Mouse (Mus musculus) MEL (cell line): Measurements from ENCODE around the gene Rnf215. TPM values are rescaled to one million over a fixed set of nuclear protein-coding genes. Genes with fewer than 3 reads are reported as not detected.

ENCODE experiments used
- DNase-seq: peaks from one replicate; pipeline ENCODE4 v3.0.0; 2011; ENCODE audit warnings: low read depth, low spot score
- H3K27ac ChIP-seq: 2 replicates; pipeline ENCODE4 v1.5.1; 2012; ENCODE audit warnings: low read depth, mild to moderate bottlenecking, control low read depth, low read length, moderate library complexity; ENCODE audit not compliant: control insufficient read depth
- H3K27me3 ChIP-seq, 2 experiments: fragments of 150-350 bp in 1 of 2; sonication (generic) in 1 of 2; 2 replicates each; pipeline ENCODE4 v1.6.1; 2012; ENCODE audit warnings: low read length in 2 of 2, mild to moderate bottlenecking in 2 of 2, improper control_type of control experiment in 1 of 2, moderate library complexity in 1 of 2; ENCODE audit not compliant: insufficient read depth in 2 of 2, control insufficient read depth in 1 of 2
- H3K36me3 ChIP-seq, 2 experiments: 2 replicates each; pipeline ENCODE4 v1.6.1; 2012 to 2014; ENCODE audit warnings: low read length in 2 of 2, improper control_type of control experiment in 1 of 2, inconsistent platforms in 1 of 2, mild to moderate bottlenecking in 1 of 2; ENCODE audit not compliant: insufficient read depth in 2 of 2, control insufficient read depth in 1 of 2
- H3K4me1 ChIP-seq, 2 experiments: fragments of 150-350 bp in 1 of 2; sonication (generic) in 1 of 2; 2 replicates each; pipeline ENCODE4 v1.6.1; 2012; ENCODE audit warnings: low read length in 2 of 2, improper control_type of control experiment in 1 of 2, mild to moderate bottlenecking in 1 of 2; ENCODE audit not compliant: insufficient read depth in 2 of 2, control insufficient read depth in 1 of 2
- H3K4me3 ChIP-seq, 2 experiments: fragments of 150-350 bp in 1 of 2; sonication (generic) in 1 of 2; 2 replicates each; pipeline ENCODE4 v1.5.1; 2012; ENCODE audit warnings: low read depth in 2 of 2, low read length in 2 of 2, mild to moderate bottlenecking in 2 of 2, moderate library complexity in 2 of 2, control low read depth in 1 of 2, improper control_type of control experiment in 1 of 2; ENCODE audit not compliant: control insufficient read depth in 1 of 2, insufficient read depth in 1 of 2
- H3K79me2 ChIP-seq: 2 replicates; pipeline ENCODE4 v1.6.1; 2012; ENCODE audit warnings: mild to moderate bottlenecking, low read length, moderate library complexity; ENCODE audit not compliant: control insufficient read depth, poor library complexity, insufficient read depth
- H3K9ac ChIP-seq: 2 replicates; pipeline ENCODE4 v1.6.1; 2012; ENCODE audit warnings: low read depth, mild to moderate bottlenecking, control low read depth, low read length, moderate library complexity; ENCODE audit not compliant: control insufficient read depth, poor library complexity, severe bottlenecking
- H3K9me3 ChIP-seq: fragments of 150-350 bp; sonication (generic); replicated peaks from 2 replicates; pipeline ENCODE4 v1.6.1; 2012; ENCODE audit warnings: mild to moderate bottlenecking, low read length, improper control_type of control experiment, moderate library complexity; ENCODE audit not compliant: insufficient read depth
- CHD1 ChIP-seq: IDR thresholded peaks from 2 replicates; pipeline ENCODE4 v1.6.1; 2012; ENCODE audit warnings: low read depth, mild to moderate bottlenecking, inconsistent platforms, low read length, improper control_type of control experiment
- CHD2 ChIP-seq: IDR thresholded peaks from 2 replicates; pipeline ENCODE4 v1.6.1; 2011; ENCODE audit warnings: low read length, improper control_type of control experiment
- CTCF ChIP-seq, 3 experiments: IDR thresholded peaks in 2 of 3; conservative IDR thresholded peaks in 1 of 3; 2 replicates each; pipeline ENCODE4 v1.5.1; 2011 to 2012; ENCODE audit warnings: low read length in 3 of 3, low read depth in 2 of 3, mild to moderate bottlenecking in 2 of 3, improper control_type of control experiment in 1 of 3, inconsistent platforms in 1 of 3, mixed read lengths in 1 of 3, moderate library complexity in 1 of 3; ENCODE audit not compliant: control insufficient read depth in 1 of 3, insufficient read depth in 1 of 3, poor library complexity in 1 of 3, severe bottlenecking in 1 of 3
- E2F4 ChIP-seq: IDR thresholded peaks from 2 replicates; pipeline ENCODE4 v1.6.1; 2011; ENCODE audit warnings: low read depth, low read length, improper control_type of control experiment, borderline replicate concordance
- EP300 ChIP-seq, 2 experiments: IDR thresholded peaks; 2 replicates each; pipeline ENCODE4 v1.6.1; 2011; ENCODE audit warnings: improper control_type of control experiment in 2 of 2, low read length in 2 of 2, low read depth in 1 of 2, mild to moderate bottlenecking in 1 of 2
- ETS1 ChIP-seq: IDR thresholded peaks from 2 replicates; pipeline ENCODE4 v1.6.1; 2012; ENCODE audit warnings: low read depth, mild to moderate bottlenecking, inconsistent platforms, low read length, improper control_type of control experiment, moderate library complexity
- GABPA ChIP-seq: IDR thresholded peaks from 2 replicates; pipeline ENCODE4 v1.6.1; 2012; ENCODE audit warnings: low read depth, mild to moderate bottlenecking, inconsistent platforms, low read length, improper control_type of control experiment, moderate library complexity
- HCFC1 ChIP-seq: IDR thresholded peaks from 2 replicates; pipeline ENCODE4 v1.6.1; 2012; ENCODE audit warnings: low read depth, mild to moderate bottlenecking, inconsistent platforms, low read length, improper control_type of control experiment, moderate library complexity
- KAT2A ChIP-seq: conservative IDR thresholded peaks from 2 replicates; pipeline ENCODE4 v1.6.1; 2012; ENCODE audit warnings: low read depth, low read length, improper control_type of control experiment, inconsistent platforms
- MAFK ChIP-seq: IDR thresholded peaks from 2 replicates; pipeline ENCODE4 v1.6.1; 2011; ENCODE audit warnings: low read depth, mild to moderate bottlenecking, low read length, improper control_type of control experiment, borderline replicate concordance
- MAZ ChIP-seq: IDR thresholded peaks from 2 replicates; pipeline ENCODE4 v1.6.1; 2012; ENCODE audit warnings: low read depth, mild to moderate bottlenecking, inconsistent platforms, low read length, improper control_type of control experiment
- MEF2A ChIP-seq: IDR thresholded peaks from 2 replicates; pipeline ENCODE4 v1.6.1; 2014; ENCODE audit warnings: low read depth, mild to moderate bottlenecking, inconsistent platforms, low read length, improper control_type of control experiment; ENCODE audit not compliant: poor library complexity, insufficient replicate concordance, severe bottlenecking; ENCODE audit errors: extremely low read depth
- MXI1 ChIP-seq: IDR thresholded peaks from 2 replicates; pipeline ENCODE4 v1.6.1; 2011; ENCODE audit warnings: mild to moderate bottlenecking, low read depth, low read length, improper control_type of control experiment
- MYC ChIP-seq: IDR thresholded peaks from 2 replicates; pipeline ENCODE4 v1.6.1; 2011; ENCODE audit warnings: low read depth, mild to moderate bottlenecking, low read length, improper control_type of control experiment, moderate library complexity
- NELFE ChIP-seq: IDR thresholded peaks from 2 replicates; pipeline ENCODE4 v1.6.1; 2011; ENCODE audit warnings: low read depth, low read length, improper control_type of control experiment
- POLR2A ChIP-seq, 2 experiments: IDR thresholded peaks; 2 replicates each; pipeline ENCODE4 v1.6.1; 2011 to 2012; ENCODE audit warnings: low read length in 2 of 2, mild to moderate bottlenecking in 2 of 2, control low read depth in 1 of 2, improper control_type of control experiment in 1 of 2, low read depth in 1 of 2, moderate library complexity in 1 of 2; ENCODE audit not compliant: control insufficient read depth in 1 of 2, insufficient read depth in 1 of 2, poor library complexity in 1 of 2
- POLR2AphosphoS2 ChIP-seq: IDR thresholded peaks from 2 replicates; pipeline ENCODE4 v1.6.1; 2011; ENCODE audit warnings: low read length, improper control_type of control experiment
- POLR2AphosphoS5 ChIP-seq: IDR thresholded peaks from 2 replicates; pipeline ENCODE4 v1.6.1; 2012; ENCODE audit warnings: low read depth, borderline replicate concordance, mild to moderate bottlenecking, inconsistent platforms, low read length, moderate library complexity, mixed read lengths
- RCOR1 ChIP-seq: IDR thresholded peaks from 2 replicates; pipeline ENCODE4 v1.6.1; 2012; ENCODE audit warnings: low read depth, mild to moderate bottlenecking, inconsistent platforms, low read length, improper control_type of control experiment
- SIN3A ChIP-seq: IDR thresholded peaks from 2 replicates; pipeline ENCODE4 v1.6.1; 2012; ENCODE audit warnings: low read length, improper control_type of control experiment, inconsistent platforms
- SMC3 ChIP-seq: IDR thresholded peaks from 2 replicates; pipeline ENCODE4 v1.6.1; 2011; ENCODE audit warnings: low read depth, low read length, improper control_type of control experiment
- TAL1 ChIP-seq: IDR thresholded peaks from 2 replicates; pipeline ENCODE4 v1.6.1; 2012; ENCODE audit warnings: mild to moderate bottlenecking, inconsistent platforms, low read length, moderate library complexity, mixed read lengths
- TBP ChIP-seq: IDR thresholded peaks from 2 replicates; pipeline ENCODE4 v1.8.0; 2011; ENCODE audit warnings: low read depth, low read length, improper control_type of control experiment
- TCF12 ChIP-seq: IDR thresholded peaks from 2 replicates; pipeline ENCODE4 v1.6.1; 2014; ENCODE audit warnings: low read depth, mild to moderate bottlenecking, inconsistent platforms, low read length, improper control_type of control experiment, moderate library complexity
- UBTF ChIP-seq: IDR thresholded peaks from 2 replicates; pipeline ENCODE4 v1.6.1; 2012; ENCODE audit warnings: low read depth, mild to moderate bottlenecking, inconsistent platforms, low read length, improper control_type of control experiment, moderate library complexity, borderline replicate concordance; ENCODE audit not compliant: insufficient read depth
- USF1 ChIP-seq: IDR thresholded peaks from 2 replicates; pipeline ENCODE4 v1.6.1; 2014; ENCODE audit warnings: low read depth, mild to moderate bottlenecking, inconsistent platforms, low read length, improper control_type of control experiment, moderate library complexity
- ZC3H11A ChIP-seq: IDR thresholded peaks from 2 replicates; pipeline ENCODE4 v1.6.1; 2012; ENCODE audit warnings: low read depth, mild to moderate bottlenecking, inconsistent platforms, low read length, improper control_type of control experiment
- ZKSCAN1 ChIP-seq: IDR thresholded peaks from 2 replicates; pipeline ENCODE4 v1.6.1; 2012; ENCODE audit warnings: low read depth, mild to moderate bottlenecking, inconsistent platforms, low read length, improper control_type of control experiment, moderate library complexity
- ZMIZ1 ChIP-seq: IDR thresholded peaks from 2 replicates; pipeline ENCODE4 v1.6.1; 2012; ENCODE audit warnings: low read depth, mild to moderate bottlenecking, inconsistent platforms, low read length, improper control_type of control experiment, moderate library complexity
- ZNF384 ChIP-seq: IDR thresholded peaks from 2 replicates; pipeline ENCODE4 v1.6.1; 2012; ENCODE audit warnings: low read depth, mild to moderate bottlenecking, inconsistent platforms, low read length, improper control_type of control experiment
- polyA plus RNA-seq, 2 experiments: library from polyadenylated mRNA; stranded (reverse) in 1 of 2; unstranded in 1 of 2; fragments of >175 nt in 1 of 2; fragments of >200 nt in 1 of 2; gene quantifications; 2 replicates each; pipeline versions ENCODE4 v1.2.1 to v1.2.4; 2012; ENCODE audit warnings: low replicate concordance in 2 of 2, low read depth in 1 of 2; ENCODE audit not compliant: insufficient read length in 2 of 2, insufficient read depth in 1 of 2, missing spikeins in 1 of 2
- total RNA-seq: library from RNA; depleted of rRNA; stranded (reverse); fragments of 300-350 nt; gene quantifications from 2 replicates; pipeline ENCODE4 v1.2.3, GENCODE M21; 2012

The Rnf215 gene
- total and polyA plus RNA-seq, 3 experiments, result 11.3 to 13.2 TPM; not detected in 1

DNA sequence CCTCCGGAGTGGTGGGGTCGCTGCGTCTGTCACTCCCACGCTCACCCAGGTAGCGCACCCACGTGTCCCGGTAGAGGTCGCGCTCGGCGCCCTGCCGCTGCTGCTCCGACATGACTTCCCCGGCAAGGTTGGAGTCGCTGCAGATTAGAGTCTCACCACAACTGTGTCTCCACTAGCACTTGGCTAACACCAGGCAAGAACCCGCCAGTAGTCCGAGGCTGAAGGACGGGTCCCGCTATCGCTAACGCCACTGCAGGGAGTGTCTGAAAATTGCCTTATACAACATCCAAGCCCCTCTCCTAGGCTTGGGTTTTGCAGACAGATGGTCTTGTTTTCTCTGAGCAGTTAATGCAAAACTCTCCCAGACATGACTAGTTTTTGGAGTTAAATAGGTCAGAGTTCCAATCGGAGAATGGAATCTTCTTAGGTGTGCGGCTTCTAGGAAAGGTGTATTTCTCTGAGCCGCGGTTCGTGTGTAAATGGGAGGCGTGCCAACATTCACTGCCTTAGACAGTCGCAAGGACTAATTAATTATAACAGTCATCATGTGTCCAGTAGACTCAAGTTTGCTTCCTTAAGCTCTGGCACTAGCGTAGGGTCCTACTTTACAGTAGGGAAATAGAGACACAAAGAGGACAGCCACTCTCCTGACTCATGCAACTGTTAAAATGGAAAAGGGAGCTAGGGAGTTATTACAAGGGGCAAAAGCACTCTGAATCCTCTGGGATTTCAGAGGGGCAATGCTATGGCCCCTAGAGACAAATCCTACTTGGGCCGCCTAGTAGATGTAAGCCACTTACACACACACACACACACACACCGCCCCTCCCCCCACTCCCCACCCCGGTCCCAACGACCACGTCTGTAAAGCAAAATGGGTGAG, 39.6 kb upstream of the Rnf215 start, which contains the start of gene Mtfp1 (continued):
- TF ChIP-seq POLR2AphosphoS2, result peak; percentile 56; the same call in 1 of the 2 replicates
- TF ChIP-seq UBTF, result 0 out of 2 replicates have a peak, but pooled peaks have one; percentile 10
- peak; percentile 81 for TF ChIP-seq USF1
- TF ChIP-seq, all 39 proteins: peak for 18

DNA sequence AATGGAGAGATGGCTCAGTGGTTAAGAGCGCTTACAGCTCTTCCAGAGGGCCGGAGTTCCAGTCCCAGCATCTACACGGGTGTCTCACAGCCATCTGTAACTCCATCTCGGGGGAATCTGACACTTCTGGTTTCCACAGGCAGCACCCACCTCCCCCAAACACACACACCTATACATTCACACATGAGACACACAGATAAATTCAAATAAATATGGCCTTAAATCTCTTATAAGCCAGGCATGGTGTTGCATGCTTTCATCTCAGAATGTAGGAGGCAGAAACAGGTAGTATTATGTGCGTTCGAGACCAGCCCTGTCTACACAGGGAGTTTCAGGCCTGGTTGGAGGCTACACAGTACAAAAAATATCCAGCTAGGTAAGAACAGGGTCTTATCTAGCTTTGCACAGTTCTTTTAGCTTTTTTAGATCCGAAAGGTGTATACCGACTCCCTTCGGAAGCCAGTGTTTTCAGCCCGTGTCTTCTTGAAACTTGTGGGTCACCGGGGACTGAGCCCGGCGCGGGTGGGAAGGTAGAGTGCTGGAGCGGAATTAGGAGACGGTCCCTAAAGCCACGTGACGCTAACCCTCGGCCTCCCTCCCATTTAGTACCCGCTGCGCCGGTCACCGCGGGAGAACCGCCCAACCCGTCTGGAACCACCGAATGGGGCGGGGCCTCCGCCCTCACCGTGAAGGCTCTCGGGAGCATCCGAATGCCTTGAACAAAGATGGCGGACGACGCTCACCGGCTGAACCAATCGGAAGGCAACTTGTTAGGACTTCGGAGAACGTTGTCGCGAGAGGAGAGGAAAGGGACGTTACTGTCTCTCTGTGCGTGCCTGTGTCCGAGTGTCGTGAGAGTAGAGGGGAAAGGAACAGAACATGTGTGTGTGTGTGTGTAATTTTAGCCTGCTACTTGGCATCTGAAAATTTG, 38.7 kb upstream of the Rnf215 start:
- Histone ChIP-seq H3K4me1 (peaks cover 0 to 7% of the 10 kb centered on the region in 2 experiments; a peak in 2 of 4 replicates), H3K9me3 (no peaks in the 10 kb centered on the region), H3K27ac (peak overlapping the region; percentile 89), H3K9ac (peak overlapping the region; percentile 80), H3K27me3 (no peaks in the 10 kb centered on the region), H3K79me2 (peaks cover 8% of the 10 kb centered on the region), H3K4me3 (peak overlapping the region; percentile 72), H3K36me3 (peaks cover 0 to 6% of the 10 kb centered on the region in 2 experiments; a peak in 2 of 4 replicates)
- peak; percentile 100 for DNase-seq
- TF ChIP-seq MEF2A (no peak), TCF12 (peak; percentile 70), SIN3A (peak; percentile 98), MAZ (peak; percentile 95), POLR2A (IDR thresholded peaks at IDR 0.05; ENCODE audit: control insufficient read depth in 1 of 2, insufficient read depth in 1 of 2, low read depth in 1 of 2, low read length in 2 of 2, poor library complexity in 1 of 2) (peak; percentile 76 to 100; a peak in 3 of 4 replicates), KAT2A (peak; percentile 96), NELFE (peak; percentile 99), RCOR1 (peak; percentile 27; the same call in 1 of the 2 replicates), CTCF (IDR thresholded peaks at IDR 0.05 in 2 of 3, conservative IDR thresholded peaks at IDR 0.05 in 1 of 3; ENCODE audit: control insufficient read depth in 1 of 3, insufficient read depth in 1 of 3, low read depth in 2 of 3, low read length in 3 of 3, poor library complexity in 1 of 3, severe bottlenecking in 1 of 3) (no peak), TBP (peak; percentile 95), CHD2 (peak; percentile 100), MXI1 (peak; percentile 84), SMC3 (no peak), E2F4 (peak; percentile 77; the same call in 1 of the 2 replicates), USF1 (peak; percentile 99), GABPA (no peak), CHD1 (peak; percentile 97), TAL1 (no peak), MYC (peak; percentile 94), ZNF384 (no peak), POLR2AphosphoS5 (0 out of 2 replicates have a peak, but pooled peaks have one; percentile 80), ETS1 (peak; percentile 55), ZKSCAN1 (0 out of 2 replicates have a peak, but pooled peaks have one; percentile 19), EP300 (IDR thresholded peaks at IDR 0.05; ENCODE audit: low read depth in 1 of 2, low read length in 2 of 2) (peak in 1 of 2 experiments; percentile 50; a peak in 1 of 4 replicates), ZC3H11A (no peak), ZMIZ1 (peak; percentile 96), HCFC1 (peak; percentile 97), MAFK (no peak)
